Mouse (Mus musculus): Measurements from ENCODE around the gene Gm10521.
"Not testable (repeated sequence)": the region's sequence is repeated elsewhere in the genome, so short reads cannot be mapped to it uniquely, and the experiment has no call there.

The Gm10521 gene

DNA sequence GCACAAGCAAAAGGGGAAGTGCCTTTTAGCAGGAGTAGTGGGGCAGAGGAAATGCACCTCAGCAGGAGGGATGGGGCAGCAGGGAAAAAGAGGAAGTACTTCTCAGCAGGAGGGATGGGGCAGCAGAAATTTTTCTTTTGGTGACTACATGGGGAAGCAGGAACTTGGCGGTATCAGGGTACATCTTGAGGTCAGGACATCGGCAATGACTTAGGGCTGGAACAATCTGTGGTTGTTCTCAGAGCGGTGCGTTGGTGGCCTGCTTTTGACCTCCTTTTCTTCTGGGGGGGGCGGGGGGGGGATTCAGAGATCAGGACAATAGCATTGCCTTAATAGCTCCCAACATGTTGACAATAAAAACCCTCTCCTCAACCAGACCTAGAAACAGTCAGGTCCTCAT is at the start of gene Gm10521:
TSS of gene Gm10521 (plus strand) at position 301 of the 400 bp plus-strand sequence.
- not testable (repeated sequence) for DNase-seq (ENCODE audit: low spot score)

DNA sequence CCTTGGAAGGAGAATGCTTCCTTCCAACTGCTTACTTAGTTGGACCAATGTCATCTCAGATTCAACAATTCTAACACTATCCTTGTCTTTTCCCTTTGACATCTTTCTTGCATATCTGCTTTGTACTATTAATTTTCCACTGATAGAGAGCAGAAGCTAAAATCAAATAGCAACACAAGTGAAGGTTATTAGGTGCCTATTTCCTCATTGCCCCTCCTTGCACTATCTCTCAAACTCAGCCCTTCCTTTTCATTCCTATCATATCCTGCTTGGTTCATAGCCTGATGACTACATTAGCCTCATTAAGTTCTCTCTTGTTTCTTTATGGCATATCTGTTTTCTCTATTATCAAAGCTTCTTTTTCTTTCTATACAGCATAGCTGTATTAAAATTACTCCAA is 47.3 kb upstream of the Gm10521 start:
- no peak for DNase-seq (ENCODE audit: low spot score)

DNA sequence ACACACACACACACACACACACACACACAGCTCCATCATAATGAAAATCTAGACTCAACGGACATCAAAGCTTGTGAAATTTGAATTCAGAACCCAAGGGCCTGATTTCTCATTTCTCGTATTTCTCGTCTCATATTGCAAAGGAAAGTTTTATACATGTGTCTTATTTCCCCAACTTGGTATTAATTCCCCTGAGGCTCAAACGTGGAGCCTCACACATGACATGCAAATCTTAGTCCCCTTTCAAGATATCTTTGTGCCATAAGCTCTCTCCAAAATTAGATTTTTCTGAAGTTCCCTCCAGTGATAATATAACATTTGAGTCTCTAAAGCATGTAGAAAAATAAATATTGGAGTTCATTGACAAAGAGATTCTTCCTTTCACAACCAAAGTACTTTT is 46.7 kb upstream of the Gm10521 start:
- no peak for DNase-seq (ENCODE audit: low spot score)

DNA sequence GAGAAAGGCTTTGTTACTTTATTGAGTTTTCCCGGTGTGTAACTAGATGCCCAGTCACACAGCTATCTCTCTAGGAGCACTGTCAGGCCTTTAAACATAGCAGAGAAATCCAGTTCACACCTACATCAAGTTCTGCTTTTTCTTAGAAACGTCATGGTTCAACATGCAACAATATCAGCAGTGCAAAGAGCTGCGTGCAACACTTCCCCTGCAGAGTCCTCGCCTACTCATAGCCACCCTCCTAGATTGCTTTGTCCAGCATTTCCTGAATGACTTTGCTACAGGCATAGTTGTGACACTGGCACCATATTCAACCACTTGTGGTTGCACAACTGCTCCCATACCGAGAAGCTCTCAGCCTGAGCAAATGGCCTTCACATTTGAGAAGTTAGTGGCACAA is 46.0 kb upstream of the Gm10521 start:
- DNase-seq (ENCODE audit: low spot score), result no peak

DNA sequence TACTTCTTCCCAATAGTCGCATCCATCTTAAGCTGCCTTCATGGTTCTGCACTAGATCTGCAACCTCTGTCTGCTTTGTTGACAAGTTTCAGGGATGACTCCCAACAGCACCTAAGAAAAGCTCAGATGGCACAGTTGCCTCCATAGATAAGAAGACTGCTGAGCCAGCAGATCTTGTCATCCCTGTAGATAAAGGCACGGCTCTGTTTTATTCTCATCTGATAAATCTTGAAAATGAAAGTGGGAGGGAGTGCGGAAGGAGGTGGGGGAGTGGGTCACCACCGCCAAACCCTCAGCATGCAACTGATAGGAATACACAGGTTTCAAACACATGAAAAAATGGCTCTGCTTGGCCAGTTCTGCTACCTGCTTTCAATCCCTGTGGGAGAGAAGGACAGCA is 30.0 kb upstream of the Gm10521 start:
- DNase-seq (ENCODE audit: low spot score), result no peak

GRCm38 (mm10) chr1:171886989-171887388 is 8.5 kb upstream of the Gm10521 start:
- no peak for DNase-seq (ENCODE audit: low spot score)

GRCm38 (mm10) chr1:171904011-171904410 is 8.5 kb downstream of the Gm10521 start:
- DNase-seq (ENCODE audit: low spot score), result no peak

GRCm38 (mm10) chr1:171915638-171916458 is 20.4 kb downstream of the Gm10521 start:
- no peak for DNase-seq (ENCODE audit: low spot score)

DNA sequence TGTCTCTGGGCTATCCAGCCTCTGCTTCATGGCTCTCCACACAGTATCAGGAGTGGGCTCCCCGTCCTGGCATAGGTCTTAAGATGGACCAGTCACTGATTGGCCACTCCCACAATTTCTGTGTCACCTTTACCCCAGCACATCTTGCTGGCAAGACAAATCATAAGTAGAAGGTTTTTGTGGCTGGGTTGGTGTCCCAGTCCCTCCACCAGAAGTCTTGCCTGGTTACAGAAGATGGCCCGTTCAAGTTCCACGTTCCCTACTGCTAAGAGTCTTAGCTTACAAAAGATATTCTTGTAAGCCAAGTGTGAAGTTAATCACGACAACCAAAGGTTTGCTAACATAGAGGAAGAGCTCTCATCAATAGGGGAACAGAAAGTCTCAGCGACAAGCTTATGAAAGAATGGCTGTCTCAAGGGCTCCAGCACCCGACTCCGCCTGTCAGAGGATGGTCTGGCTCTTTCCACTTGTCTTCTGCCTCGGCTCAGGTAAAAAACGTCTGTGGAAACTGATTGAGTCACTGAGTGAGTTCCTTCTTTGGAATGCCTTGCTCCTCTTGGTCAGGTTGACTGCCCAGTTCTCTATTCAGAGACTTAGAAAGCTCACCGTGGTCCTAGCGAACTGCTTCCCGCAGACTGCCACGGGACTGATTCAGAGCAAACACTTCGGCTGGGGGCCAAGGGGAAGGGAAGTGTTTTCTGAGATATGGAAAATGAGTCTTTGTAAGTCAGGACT is 22.0 kb downstream of the Gm10521 start, which contains the start of gene Slamf6:
TSS of gene Slamf6 (plus strand) at position 211 of the 735 bp plus-strand sequence.
- no peak for DNase-seq (ENCODE audit: low spot score)

DNA sequence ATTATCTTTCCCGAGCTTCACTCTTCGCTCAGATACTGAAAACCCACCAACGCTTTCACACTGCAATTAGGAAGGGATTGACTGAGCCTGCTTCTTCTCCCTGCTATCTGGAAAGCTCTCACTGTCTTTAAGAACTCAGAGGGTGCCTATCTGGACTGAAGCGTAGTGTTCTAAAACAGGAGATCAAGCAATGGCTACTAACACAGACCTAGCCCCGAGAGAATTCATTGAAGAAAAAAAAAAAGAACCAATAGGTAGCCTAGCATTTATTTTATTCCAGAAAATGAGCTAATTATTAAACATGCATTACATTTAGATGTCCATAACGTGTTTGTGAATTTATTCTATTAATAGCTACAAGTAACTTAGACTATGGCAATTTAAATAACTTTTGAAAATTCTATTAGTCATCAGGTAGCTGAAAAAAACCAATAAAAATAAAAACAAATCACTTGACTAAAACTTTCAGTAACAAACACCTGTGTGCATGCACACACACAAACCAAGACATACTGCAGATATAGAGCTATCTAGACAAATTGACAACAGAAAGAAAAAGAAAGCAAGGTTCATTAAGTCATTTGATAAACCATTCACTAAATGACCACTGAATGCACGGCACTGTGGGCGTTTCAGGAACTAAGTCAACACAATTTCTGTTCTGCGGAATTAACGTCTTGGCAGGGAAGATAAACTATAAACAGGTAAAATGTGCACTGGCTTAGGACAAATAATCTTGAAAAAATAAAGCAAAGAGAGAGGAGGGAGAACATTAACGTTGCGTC is 22.9 kb downstream of the Gm10521 start:
- DNase-seq (ENCODE audit: low spot score), result no peak

GRCm38 (mm10) chr1:171919193-171919592 is 23.7 kb downstream of the Gm10521 start:
- no peak for DNase-seq (ENCODE audit: low spot score)

DNA sequence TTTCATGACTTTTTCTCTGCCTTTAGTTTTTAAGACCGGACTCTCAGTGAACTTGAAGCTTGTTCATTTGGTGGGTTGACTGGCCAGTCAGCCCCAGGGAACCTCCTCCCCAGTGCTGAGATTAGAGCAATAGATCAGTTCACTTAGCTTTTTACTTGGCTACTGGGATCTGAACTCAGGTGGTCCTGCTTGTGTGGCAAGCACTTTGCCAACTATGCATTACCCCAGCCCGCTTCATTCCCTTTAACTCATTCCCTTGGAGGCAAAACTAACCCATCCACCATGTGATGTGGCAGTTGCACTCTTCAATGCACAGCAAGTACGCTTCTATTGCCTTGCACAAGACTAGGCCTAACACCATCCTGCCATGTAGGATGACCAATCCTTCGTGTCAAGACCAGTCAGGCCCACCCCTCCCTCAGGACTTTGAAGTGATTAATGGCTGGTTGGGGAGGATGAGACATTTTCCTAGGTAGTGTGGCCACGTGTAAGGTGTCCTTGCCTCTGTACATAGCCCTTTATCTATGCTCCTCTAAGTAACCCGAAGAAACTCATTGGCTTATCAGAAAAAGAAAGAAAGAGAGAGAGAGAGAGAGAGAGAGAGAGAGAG is 24.5 kb downstream of the Gm10521 start:
- DNase-seq (ENCODE audit: low spot score), result no peak

DNA sequence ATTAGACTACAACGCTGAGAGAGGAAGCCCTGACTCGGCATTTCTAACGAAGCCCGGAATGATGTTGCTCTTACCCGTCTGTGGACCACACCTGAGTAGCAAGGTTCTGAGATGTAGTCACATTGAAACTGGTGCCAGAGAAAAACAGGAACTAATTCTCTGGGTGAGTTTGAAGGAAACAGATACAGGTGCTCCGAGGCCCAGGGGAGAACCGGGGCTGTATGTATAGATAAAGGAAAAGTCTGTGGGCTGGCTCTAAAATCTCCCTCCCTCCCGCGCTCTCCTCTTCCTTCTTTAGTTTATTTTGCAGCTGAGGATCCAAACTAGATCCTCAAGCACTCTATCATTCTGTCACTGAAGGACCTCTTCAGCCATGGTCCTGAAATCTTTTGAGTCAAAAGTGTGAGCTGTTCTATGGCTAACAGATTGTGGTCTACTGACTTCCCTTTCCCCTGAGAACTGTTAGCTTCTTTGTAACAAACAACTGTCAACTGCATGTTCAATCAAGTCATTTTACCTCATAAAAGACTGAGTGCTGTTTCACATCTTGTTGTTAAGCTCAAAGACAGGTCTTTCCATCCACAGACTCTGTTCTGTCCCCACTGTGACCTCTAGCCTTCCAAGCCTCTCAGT is 25.6 kb downstream of the Gm10521 start:
- DNase-seq (ENCODE audit: low spot score), result no peak

DNA sequence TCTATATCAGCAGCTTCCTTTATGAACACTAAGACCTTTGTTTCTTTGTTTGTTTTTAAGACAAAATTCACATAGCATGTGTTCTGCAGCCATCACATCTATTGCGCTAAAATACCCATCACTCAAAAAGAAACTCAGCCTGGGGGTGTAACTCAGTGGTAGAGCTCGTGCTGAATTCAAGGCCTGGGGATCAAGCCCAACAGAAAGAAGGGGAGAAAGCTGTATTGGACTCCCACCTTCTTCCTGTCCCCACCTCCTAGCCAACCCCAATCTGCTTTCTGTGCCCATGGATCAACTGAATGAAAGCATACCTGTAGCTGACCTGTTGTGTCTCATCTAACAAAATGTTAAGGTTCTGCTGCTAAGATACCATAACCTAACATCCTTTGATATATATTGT is 26.2 kb downstream of the Gm10521 start:
- DNase-seq (ENCODE audit: low spot score), result no peak

DNA sequence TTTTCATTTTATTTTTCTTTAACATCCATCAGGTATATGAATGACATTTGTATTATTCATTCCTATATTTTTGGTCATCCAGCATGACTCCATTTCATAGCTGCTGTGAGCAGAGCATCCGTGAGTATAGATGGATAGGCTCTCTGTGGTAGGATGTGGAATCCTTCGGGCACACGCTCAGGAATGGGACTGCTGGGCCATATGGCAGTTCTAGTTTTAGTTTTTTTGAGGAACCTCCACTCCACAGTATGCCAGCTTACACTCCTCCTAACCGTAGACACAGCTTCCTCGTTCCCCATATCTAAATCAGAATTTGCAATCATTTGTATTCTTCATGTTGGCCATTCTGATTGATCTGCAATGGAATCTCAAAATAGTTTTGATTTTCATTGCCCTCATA is 27.4 kb downstream of the Gm10521 start:
- no peak for DNase-seq (ENCODE audit: low spot score)

- no peak for DNase-seq (ENCODE audit: low spot score)
These were observed 29.4 kb downstream of the Gm10521 start for GRCm38 (mm10) chr1:171924900-171925299.

DNA sequence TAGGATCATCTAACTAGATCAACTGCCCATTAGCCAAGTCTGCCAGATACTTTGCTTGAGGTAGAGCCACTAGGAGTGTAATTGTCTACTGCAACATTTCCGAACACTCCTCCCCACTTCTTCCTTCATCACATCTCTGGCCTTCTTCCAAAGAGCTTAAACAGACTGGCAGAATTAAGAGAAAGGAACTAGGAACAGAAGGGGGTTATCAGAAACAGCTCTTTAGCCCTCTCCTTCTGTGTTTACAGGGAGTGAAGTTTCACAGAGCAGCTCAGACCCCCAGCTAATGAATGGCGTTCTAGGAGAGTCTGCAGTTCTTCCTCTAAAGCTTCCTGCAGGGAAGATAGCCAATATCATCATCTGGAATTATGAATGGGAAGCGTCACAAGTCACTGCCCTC is 38.4 kb downstream of the Gm10521 start:
- no peak for DNase-seq (ENCODE audit: low spot score)

DNA sequence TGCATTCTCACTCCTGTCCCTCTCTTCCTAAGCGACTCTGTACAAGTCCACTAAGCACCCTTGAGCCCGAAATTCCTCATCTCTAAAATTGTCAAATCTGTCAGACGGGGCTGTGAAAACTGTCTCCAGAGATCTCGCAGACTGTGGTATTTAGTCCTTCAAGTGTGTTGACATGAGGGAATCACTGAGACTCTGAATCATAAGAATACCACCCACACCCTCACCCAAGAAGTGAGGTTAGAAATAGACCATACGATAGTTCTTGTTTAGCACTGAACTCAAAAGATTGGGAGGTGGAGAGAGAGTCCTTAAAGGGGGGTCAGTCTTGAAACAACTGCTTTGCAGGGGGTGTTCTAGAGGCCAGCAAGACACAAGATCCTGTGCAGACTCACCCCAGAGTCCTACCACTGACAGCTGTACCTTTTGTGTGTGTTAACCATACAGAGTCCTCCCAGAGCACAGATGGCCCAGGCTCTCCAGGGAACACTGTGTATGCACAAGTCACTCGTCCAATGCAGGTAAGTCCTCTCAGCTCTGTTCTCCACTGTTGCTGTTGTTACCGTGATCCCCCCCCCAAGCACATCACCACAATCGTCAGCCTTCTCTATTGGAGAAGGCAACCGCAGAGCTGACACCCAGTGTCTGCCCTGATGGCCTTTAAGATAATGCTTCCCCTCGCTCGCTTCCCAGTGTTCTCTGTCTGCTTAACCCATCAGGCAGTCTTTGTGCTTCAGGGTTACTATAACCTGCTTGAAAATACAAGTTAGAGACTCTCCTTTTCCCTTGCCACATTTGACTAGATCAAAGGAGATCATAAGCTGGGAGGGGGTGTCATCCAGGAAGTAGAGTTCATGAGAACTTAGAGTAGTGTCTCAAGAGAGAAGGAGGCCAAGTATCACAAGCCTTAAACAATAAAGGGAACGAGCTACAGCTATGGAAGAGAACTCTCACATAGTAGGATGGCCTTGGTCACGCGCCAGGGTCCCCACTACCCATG is 43.8 kb downstream of the Gm10521 start:
- no peak for DNase-seq (ENCODE audit: low spot score)

DNA sequence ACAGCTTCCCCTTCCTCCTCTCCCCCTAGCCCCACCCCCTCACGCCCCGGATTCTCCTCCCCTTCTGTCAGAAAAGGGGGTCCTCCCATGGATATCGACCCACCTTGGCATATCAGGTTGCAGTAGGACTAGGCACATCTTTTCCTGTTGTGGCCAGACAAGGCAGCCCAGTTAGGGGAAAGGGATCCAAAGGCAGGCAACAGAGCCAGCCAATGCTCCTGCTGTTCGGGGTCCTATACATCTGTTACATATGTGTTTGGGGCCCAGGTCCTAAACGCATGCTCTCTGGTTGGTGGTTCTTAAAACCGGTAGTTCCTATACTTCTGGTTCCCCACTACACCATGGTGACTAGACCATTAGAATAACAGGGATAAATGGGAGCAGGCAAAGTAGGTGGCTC is 45.2 kb downstream of the Gm10521 start:
- DNase-seq (ENCODE audit: low spot score), result no peak

- DNase-seq (ENCODE audit: low spot score), result no peak
These were observed 51.1 kb downstream of the Gm10521 start for GRCm38 (mm10) chr1:171946447-171946995.
